Mouse (Mus musculus): ENCODE data around the gene Stx3. TPM values are rescaled to one million over a fixed set of nuclear protein-coding genes. Genes with fewer than 3 reads are reported as not detected.

The Stx3 gene
- 10 to 100 TPM; 24.2 to 32.3 TPM for total RNA-seq (2021)

DNA sequence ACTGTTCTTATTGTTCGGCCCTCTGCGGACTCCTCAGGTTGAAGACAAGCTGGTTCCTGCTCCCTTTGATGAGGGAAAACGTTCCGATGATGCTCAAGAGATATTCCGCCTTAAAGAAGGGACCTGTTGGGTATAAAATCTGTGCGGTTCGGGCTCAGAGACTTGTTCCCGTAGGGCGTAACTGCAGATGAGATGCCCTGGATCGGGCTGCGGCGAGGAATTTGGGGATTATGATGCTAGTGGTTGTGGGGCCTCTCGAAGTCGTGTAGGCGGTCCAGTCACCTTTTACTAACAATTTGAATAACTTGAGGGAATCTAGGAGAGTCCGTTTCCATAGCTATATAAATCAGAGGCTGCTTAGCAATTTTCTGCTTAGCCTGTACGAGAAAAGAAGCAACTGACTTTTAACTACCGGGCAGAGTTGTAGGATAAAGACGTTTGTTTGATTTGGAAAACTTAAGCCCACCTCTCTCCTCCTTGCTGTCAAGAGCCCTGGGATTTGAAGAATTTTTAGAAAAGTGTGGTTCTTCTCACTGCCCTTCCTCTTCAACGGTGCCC, at the start of gene Stx3:
Gene Stx3, minus strand, starts transcription at position 261 of the 558 bp plus-strand sequence.
- no peak for DNase-seq (ENCODE audit: extremely low spot score in 1 of 2, low spot score in 1 of 2)

DNA sequence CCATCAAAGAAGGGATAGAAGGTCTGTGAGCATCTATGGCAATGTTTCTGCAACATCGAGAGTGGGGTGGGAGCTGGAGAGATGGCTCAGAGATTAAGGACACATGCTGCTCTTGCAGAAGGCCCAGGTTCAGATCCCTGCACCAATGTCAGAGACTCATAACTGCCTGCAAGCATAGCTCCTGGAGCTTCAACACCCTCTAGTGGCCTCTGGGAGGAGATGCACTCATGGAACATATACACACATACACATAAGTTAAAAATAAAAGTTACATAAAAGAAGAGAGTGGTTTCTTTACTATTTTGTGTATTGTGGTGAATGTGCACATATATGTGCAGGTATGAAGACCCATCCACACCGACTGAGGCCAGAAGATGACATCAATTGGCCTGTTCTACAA, 48.6 kb upstream of the Stx3 start:
- no peak for DNase-seq (ENCODE audit: extremely low spot score in 1 of 2, low spot score in 1 of 2)

DNA sequence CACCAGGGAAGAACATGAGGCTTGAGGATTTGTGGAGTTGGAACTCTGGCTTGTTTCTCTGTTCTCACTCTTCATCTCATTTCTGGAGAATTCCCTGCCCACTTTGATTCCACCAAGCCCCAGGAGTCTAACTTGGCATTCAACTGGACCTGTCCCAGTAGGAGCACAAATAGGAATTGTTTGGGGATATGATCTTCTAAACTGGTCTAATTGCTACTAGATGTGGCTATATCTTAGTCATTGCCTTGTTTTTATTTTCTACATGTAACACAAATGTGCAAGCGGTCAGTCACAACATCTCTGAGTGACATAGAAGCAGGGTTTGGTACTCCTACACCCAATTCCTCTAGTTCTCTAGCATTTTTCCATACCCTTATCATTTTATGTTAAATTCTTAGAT, 41.8 kb upstream of the Stx3 start, which contains the start of gene Olfr1418:
Gene Olfr1418, minus strand, starts transcription at position 101 of the 400 bp plus-strand sequence.
- DNase-seq (ENCODE audit: extremely low spot score in 1 of 2, low spot score in 1 of 2) = no peak

DNA sequence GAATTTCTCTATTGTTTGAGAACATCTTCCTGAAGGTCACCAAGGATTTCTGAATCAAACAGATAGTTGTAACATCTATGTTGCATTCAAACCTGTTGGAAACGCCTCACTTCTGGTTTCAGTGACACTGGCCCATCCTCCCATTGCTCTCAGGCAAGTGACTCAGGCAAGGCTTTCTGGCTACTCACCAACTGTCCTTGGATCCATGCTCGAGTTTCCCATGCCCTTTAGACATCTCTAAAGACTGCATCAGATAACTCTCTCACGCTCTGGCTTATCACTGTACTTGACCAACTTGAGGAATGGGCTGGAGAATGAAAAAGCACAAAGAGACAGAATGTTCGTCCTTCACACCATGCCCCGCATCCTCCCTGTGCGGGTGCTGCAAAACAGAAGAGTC, 37.3 kb upstream of the Stx3 start:
- DNase-seq (ENCODE audit: extremely low spot score in 1 of 2, low spot score in 1 of 2) = no peak

DNA sequence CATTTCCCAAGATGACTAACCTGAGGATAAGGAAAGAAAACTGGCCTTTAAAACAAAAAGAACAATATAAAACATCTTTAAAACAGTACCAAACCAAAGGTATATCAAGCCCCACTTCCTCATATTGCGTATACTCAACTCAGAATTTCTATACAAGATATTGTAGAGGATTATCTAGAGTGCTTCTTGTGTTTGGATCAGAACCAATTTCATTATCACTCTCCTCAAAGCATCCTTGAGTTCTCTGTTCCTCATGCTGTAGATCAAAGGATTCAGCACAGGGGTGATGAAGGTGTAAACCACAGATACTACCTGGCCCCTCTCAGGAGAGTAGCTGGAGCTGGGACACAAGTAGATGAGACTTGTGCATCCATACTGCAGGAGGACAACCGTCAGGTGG, 35.6 kb upstream of the Stx3 start:
- no peak for DNase-seq (ENCODE audit: extremely low spot score in 1 of 2, low spot score in 1 of 2)

DNA sequence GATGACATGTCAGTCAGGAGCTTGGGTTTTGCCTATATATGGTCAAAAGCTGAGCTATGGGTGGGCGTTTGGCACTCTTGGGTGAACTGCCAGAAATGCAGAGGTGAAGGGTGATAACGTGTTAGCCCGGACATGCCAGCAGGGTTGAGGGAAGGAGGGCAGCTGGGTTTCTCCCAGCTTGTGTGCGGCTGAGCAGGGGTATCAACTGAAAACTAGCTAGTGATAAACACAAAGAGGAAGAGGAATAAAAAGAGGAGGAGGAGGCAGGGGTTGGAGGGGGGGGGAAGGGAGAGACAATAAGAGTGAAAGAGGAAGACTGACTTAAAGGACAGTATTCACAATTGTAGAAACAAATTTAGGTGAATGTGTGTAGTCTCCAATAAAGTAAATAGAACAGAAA, 33.4 kb upstream of the Stx3 start:
- no peak for DNase-seq (ENCODE audit: extremely low spot score in 1 of 2, low spot score in 1 of 2)

DNA sequence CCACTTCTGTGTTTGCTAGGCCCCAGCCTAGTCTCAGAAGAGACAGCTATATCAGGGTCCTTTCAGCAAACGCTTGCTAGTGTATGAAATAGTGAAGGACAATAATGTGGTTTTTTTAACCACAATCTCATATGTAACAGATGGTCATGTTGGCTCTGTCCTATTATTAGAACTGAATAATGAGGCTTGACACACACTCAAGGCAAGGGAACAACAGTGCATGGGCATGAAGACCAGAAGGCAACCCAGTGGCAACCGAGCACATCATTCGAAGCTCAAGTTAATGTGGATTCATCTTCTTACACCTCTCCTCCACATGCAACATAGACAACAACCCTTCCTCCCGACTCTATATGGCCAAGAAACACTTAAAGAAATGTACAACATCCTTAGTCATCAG, 27.1 kb upstream of the Stx3 start:
- DNase-seq (ENCODE audit: extremely low spot score in 1 of 2, low spot score in 1 of 2) = no peak

DNA sequence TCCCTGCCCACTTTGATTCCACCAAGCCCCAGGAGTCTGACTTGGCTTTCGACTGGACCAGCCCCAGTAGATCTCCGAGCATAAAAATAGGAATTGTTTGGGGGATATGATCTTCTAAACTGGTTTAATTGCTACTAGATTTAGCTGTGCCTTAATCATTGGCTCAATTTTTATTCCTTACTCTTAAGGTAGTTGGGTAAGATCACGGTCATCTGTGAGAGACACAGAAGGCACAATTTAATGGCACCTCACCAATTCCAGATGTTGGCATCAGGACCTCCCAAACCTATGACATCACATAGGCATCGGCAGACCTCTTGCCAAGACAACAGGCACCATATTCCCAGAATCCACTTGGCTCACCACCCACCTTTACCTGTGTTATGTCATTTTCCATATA, 19.9 kb upstream of the Stx3 start, which contains the start of gene Olfr1417:
Gene Olfr1417, minus strand, starts transcription at position 101 of the 400 bp plus-strand sequence.
- no peak for DNase-seq (ENCODE audit: extremely low spot score in 1 of 2, low spot score in 1 of 2)

DNA sequence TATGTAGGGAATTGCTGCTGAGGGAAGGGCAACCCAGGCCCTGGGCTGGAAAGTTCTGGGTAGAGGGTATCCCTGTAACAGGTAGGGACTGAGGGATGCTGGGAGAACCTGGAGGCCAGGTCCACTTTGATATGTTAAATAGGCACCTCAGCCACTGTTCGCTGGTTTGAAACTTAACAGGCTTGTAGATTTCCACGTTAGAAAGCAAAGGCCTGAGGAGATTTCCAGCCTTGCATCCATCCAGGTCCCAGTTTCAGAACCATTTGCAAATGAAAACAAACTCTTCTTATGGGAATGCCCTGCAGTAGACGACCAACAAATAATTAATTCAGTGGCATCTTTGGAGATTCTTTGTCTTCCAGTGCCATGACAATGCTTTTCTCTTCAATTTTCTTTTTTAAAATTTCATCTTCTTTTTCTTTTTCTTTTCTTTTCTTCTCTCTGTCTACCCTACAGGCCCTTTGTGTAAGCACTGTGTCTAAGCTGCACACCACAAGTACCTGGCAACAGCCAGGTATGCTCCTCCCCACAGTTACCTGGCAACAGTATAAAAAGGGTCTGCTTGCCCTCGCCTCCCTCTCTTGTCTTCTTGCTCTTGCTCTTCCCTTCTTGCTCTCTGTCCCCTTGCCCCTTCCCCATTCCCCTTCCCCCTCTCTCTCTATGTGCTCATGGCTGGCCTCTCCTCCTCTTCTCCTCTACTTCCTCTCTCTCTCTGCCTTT, 4.3 kb upstream of the Stx3 start:
- DNase-seq (ENCODE audit: extremely low spot score in 1 of 2, low spot score in 1 of 2) = no peak

DNA sequence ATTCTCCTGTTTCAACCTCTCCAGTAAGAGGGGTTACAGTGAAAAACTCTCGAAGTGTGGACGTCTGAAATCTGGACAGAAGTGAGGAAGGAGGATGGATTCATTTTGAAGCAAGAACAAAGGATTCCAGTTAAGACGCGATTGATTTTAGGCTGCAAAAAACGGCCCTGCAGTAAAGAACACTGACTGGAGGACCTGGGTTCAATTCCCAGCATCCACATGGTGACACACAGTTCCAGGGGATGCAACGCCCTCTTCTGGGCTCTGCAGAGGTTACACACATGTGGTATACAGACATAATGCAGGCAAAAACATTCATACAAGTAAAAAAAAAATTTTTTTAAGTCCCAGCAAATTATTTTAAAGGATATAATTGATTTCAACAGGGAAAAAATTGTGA, 1.0 kb upstream of the Stx3 start:
- no peak for DNase-seq (ENCODE audit: extremely low spot score in 1 of 2, low spot score in 1 of 2)

DNA sequence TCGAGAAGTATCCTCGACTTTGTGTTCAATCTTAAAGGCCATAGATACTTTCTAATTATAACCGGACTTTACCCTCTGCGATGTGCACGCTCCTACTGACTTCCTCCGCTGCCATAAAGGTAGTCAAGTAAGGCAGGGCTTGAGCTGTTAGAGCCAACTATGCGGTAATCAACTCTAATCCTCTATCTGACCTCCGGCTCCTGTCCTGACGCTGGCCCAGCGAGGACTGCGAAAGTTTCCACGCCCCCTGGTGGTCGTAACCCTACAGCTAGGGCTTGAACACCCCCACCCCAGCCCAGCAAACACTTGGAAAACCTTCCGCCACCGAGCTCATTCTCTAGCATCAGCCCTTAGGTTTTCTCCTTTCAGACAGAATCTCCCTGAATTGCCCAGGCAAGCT, 597 bp upstream of the Stx3 start:
- peak; percentile 51 to 78 for DNase-seq (ENCODE audit: extremely low spot score in 1 of 2, low spot score in 1 of 2)

DNA sequence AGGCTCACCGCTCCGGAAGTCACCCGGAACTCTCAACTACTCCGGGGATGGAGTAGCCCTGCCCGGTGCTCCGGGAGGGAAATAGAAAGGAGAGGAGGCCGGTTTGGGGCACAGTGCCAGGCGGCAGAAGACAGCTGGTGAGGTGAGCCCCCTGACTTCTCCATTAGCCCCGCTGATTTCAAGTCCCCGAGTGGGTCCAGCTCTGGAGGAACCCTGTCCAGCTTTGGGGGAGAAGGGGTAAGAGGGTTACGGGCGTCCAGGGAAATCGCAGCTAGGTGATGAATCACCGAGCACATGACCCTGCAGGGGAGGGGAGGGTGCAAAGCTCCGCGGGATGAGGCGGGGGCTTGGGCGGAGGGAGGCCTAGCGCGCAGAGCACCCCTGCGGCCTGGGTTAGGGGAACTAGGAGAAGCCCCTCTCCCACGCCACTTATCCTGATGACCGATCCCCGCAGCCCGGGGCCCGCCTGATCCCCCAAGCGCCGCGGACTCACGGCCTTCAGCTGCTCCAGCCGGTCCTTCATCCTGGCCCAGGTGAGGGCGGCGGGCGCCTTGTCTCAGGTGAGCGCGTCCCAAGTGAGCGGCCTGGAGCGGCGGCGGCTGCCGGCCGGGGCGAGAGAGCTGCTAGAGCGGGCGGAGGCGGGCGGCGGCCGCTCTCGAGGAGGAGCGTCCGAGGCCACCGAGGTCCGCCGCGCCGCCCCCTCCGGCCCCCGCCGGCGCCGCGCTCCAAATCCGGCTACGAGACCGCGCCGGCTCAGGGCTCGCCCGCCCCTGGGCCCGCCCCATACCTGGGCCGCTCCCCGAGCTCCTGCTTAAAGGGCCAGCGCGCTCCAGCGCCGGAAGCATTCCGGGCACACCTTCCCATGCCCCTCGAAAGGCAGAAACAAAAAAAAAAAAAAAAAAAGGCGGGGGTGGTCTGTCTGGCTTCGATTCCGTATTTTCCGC, 732 bp downstream of the Stx3 start:
- peak; percentile 33 to 44 for DNase-seq (ENCODE audit: extremely low spot score in 1 of 2, low spot score in 1 of 2)

DNA sequence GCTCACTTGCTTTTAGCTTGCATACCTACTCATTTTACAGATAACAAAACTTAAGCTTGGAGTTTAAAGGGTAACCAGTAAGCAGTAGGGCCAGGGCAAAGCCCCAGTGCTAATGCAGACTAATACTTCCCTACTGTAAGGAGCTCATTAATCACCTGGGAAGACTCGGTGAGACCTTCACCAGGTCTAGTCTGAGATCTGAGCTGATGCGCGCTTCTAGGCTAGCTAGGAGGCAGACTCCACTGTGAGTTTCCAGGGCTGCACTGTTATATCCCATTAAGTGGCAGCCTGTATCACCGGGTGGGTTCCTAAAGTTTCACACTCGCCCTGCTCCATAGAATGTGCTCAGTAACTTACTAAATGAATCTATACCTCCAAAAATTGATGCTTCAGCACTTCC, 1.6 kb downstream of the Stx3 start:
- no peak for DNase-seq (ENCODE audit: extremely low spot score in 1 of 2, low spot score in 1 of 2)

DNA sequence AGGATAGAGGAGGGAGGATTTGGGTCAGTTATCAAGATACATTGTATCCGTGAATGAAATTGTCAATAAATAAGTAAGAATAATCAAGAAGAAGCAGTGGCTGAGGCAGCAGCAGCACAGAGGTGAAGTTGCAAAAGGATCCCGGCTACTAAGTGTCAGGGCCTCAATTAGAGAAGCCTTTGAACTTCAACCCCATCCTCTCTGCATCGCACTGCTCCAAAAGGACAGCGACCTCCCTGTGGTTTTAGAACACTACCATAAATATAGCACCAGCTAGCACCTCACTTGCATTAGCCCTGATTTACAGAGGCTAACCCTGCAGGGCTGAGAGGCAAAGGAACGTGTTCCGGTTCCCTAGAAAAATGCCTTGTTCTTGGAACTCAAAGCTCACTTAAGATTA, 2.5 kb downstream of the Stx3 start:
- no peak for DNase-seq (ENCODE audit: extremely low spot score in 1 of 2, low spot score in 1 of 2)

DNA sequence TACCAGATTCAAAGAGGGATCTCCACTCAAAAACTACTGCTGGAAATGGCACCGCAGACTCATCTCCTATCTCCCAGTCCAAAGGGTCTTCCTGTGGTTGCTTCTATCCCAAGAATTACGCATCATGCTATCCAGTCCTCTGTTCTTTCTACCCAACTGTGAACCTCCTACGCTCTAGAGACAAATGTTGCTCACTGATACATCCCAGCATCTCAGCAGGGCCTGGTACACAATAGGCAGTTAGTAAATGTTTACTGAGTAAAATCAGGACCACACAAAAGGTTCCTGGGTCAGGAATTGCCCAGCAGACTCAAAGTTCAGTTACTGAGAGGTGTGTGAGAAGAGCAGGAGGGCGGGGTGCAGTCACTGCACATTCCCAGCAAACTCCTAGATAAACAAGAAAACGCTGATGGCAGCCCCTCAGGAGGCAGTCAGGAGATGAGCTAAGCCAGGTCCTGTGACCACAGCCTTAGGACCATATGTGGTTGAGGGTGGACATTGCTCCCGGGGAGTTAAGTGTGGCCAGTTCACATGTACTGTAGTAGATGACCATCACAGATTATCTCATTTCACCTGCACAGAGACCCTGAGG, 4.4 kb downstream of the Stx3 start:
- no peak for DNase-seq (ENCODE audit: extremely low spot score in 1 of 2, low spot score in 1 of 2)

DNA sequence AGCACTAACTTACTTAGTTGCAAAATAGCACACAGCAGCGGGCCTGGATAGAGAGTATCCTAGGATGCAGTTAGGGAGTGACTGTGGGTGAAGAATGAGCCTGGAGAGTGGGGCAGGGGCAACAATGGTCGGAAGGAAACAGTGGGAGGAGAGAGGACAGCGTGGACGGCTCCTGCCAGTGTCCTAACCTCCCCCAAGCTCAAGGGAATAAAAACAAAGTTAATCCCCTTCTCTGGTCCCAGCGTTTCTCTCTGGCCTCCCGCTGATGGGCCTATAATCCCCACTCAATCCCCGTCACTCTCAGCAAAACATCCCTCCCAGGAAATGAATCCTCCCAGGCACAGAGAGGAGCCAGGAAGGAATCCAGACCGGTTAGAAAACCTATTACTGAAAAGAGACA, 5.6 kb downstream of the Stx3 start:
- no peak for DNase-seq (ENCODE audit: extremely low spot score in 1 of 2, low spot score in 1 of 2)

DNA sequence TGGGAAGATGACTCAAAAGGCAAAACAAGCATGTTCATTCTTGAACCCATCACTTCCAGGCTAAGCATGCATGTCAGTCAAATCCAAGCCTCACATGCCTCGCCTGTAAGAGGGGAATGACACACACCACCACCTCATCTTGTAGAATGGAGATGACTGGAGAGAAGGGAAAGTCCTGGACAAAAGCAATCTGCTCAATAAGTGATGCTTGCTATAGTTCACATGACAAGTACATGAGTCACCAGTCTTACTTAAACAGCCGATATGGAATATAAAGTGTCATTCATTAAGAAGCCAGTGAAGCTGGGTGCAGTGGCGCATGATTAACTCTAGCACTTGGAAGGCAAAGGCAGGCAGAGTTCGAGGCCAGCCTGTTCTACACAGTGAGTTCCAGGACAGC, 6.1 kb downstream of the Stx3 start:
- DNase-seq (ENCODE audit: extremely low spot score in 1 of 2, low spot score in 1 of 2) = no peak

DNA sequence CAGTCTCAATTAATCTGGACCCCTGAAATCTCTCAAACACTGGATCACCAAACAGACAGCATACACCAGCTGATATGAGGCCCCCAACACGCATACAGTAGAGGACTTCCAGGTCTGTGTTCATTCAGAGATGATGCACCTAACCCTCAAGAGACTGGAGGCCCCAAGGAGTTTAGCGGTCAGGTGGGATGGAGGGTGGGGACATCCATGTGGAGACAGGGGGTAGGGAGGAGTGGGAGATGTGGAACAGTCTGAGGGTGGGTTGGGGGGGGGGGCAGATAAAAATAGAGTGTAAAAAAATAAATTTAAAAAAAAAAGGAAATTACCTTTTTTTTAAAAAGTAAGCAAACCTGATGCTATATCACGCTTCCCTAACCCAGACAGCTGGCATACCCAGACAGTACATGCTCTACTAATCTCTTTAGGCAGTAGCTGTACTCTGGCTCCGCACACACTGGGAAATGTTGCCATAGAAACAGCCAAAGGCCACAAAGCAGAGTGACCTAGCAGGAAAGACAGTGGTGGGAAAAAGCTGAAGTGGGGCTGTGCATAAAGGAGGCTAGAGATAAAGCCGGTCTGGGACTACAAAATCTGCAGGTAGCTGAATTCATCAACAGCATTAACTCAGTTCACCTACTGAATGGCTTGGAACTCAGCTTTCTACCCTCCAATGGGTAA, 7.4 kb downstream of the Stx3 start:
- DNase-seq (ENCODE audit: extremely low spot score in 1 of 2, low spot score in 1 of 2) = no peak

DNA sequence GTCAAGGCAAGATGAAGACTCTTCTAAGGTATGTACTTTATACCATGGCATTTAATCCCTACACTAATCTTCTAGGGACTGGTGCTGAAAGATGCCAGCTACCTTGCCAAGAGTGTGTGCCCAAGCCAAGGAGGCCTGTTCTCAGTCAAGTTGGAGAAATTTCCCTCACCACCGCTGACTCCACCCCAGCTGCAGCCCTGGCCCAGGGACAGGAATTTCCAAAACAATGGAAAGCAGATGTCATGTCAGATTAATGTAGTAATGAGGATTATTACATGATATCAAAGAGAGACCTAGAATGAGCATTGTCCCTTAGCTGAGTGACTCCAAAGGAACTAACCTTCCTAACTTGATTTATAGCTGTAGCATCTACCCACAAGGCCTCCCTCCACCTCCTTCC, 8.3 kb downstream of the Stx3 start:
- DNase-seq (ENCODE audit: extremely low spot score in 1 of 2, low spot score in 1 of 2) = no peak

DNA sequence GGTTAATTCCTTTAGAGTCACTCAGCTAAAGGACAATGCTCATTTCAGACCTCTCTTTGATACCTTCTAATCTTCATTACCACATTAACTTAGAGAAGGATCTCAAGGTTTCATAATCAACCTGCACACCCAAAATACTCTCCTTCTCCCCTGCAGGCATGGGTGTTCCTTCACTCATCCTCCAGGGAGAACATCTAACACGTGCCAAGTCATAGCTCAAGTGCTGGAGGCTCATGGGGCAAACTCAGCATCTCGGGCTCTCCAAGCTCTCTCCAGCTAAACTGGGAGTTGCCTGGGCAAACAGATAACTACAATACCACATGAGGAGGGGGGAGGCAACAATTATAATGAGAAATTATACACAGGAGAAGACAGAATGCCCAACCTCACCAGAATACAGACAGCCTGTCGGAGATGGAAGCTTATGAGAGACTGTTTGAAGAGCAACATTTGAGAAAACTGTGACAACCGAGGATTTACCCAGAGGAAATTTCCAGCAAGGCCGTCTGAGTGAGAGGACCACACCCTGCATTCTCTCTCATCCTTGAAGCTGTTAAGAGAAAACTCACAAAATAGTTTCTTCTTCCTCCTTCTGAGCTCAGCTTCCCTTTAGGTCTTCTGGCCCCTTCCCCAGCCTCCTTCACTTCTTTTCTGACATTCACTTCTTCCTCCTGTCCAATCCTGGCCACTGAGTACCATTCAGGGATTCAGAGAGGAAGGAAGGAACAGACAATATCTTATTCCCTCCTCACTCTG, 9.0 kb downstream of the Stx3 start:
- no peak for DNase-seq (ENCODE audit: extremely low spot score in 1 of 2, low spot score in 1 of 2)

Data from layer of hippocampus, postnatal 25 days (tissue).